Mouse (Mus musculus) kidney, embryonic 14.5 days (tissue): ENCODE measurements around the gene Mxi1. TPM values are rescaled to one million over a fixed set of nuclear protein-coding genes. Genes with fewer than 3 reads are reported as not detected.

Experiments used
- ATAC-seq: fragments of 200-750 bp; cut with Nextera tagmentation; 2 replicates; pipeline ENCODE4 v1.8.0; 2017; ENCODE audit warnings: moderate number of reproducible peaks, mild to moderate bottlenecking, moderate TSS enrichment, moderate library complexity; ENCODE audit not compliant: low FRiP score, low TSS enrichment
- H3K27ac ChIP-seq: fragments of 300-500 bp; sonication (generic); 2 replicates; pipeline ENCODE4 v1.5.1; 2014; ENCODE audit warnings: low read depth, mild to moderate bottlenecking, low read length, moderate library complexity, mixed read lengths
- H3K27me3 ChIP-seq: fragments of 300-500 bp; sonication (generic); 2 replicates; pipeline ENCODE4 v1.6.1; 2014; ENCODE audit warnings: mild to moderate bottlenecking, low read length; ENCODE audit not compliant: control insufficient read depth, insufficient read depth
- H3K36me3 ChIP-seq: fragments of 300-500 bp; sonication (generic); 2 replicates; pipeline ENCODE4 v1.6.1; 2014; ENCODE audit warnings: low read length, mixed read lengths; ENCODE audit not compliant: control insufficient read depth, insufficient read depth
- H3K4me1 ChIP-seq: fragments of 300-500 bp; sonication (generic); 2 replicates; pipeline ENCODE4 v1.6.1; 2014; ENCODE audit warnings: low read length, mixed read lengths; ENCODE audit not compliant: control insufficient read depth, insufficient read depth
- H3K4me2 ChIP-seq: fragments of 300-500 bp; sonication (generic); replicated peaks from 2 replicates; pipeline ENCODE4 v1.6.1; 2014; ENCODE audit warnings: low read depth, mild to moderate bottlenecking, low read length
- H3K4me3 ChIP-seq: fragments of 300-500 bp; sonication (generic); 2 replicates; pipeline ENCODE4 v1.5.1; 2014; ENCODE audit warnings: mild to moderate bottlenecking, low read length
- H3K9ac ChIP-seq: fragments of 300-500 bp; sonication (generic); 2 replicates; pipeline ENCODE4 v1.6.1; 2014; ENCODE audit warnings: low read depth, mild to moderate bottlenecking, low read length, moderate library complexity
- H3K9me3 ChIP-seq: fragments of 300-500 bp; sonication (generic); 2 replicates; pipeline ENCODE4 v1.6.1; 2016; ENCODE audit warnings: low read length; ENCODE audit not compliant: control insufficient read depth
- WGBS: fragments of 180-500 bp; shearing (Covaris S2); extraction: QIAGEN DNeasy Blood & Tissue Kit; methylation state at CpG from one replicate; pipeline ENCODE4 v1.1.7; 2014; 5-methylcytosine and 5-hydroxymethylcytosine counted together
- polyA plus RNA-seq: library from polyadenylated mRNA; unstranded; fragments of >200 nt; fragmentation: Nextera tagmentation; extraction: Ambion mirVana; gene quantifications from 2 replicates; pipeline ENCODE4 v1.2.1, GENCODE M21; 2014

Mxi1 gene
- polyA plus RNA-seq, 1 experiment from 2014 or later: 42.5 TPM

GRCm38 (mm10) chr19:53275204-53275603 is 35.1 kb upstream of the Mxi1 start:
- Histone ChIP-seq H3K4me1 (peaks cover 7% of the 10 kb centered on the region; the same call in 1 of the 2 replicates), H3K4me2 (no peak overlapping the region), H3K9me3 (no peaks in the 10 kb centered on the region), H3K9ac (no peak overlapping the region), H3K27ac (no peak overlapping the region), H3K36me3 (no peaks in the 10 kb centered on the region), H3K27me3 (no peaks in the 10 kb centered on the region), H3K4me3 (no peak overlapping the region)
- WGBS: 13% methylated on average over 3 of the region's 3 CpGs
- ATAC-seq: no peak; the same call in 1 of the 2 replicates

DNA sequence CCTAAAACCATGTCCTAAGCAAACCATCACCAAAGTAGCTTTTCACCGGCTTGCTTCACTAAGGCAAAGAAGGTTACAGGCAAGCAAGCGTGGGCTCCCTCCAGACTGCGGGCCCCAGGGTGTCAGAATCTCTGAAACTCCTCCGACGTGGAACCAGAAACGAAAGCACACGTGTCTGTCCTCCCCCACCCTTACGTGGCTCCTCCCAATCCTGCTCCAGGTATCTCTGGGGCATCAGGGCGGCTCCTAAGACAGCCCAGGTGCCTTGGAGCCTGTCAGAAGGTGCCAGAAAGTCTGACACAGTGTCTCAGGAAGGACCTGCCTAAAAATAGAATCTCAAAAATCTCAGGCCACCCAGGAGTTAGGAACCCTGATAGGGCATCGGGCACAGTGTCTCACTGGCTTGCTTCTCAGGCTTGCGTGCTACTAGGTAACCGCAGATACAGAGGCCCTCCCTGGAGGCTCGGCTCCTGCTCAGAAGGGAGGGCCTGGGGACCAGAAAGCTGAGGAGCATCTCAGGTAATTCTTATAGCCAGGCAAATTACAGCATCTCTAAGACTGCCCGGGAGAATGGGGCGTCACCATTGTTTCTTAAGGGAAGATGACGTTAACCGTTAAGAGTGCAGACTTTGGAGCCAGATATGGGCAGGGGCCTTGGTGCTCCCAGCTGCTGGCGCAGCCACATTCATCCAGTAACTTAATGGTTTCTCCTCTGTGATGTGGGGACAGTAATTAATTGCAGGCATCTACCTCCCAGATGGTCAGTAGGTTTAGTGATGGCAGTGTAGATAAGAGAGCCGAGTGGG is 33.2 kb upstream of the Mxi1 start:
- no peak for ATAC-seq
- Histone ChIP-seq H3K9me3 (no peaks in the 10 kb centered on the region), H3K27ac (no peak overlapping the region), H3K36me3 (no peaks in the 10 kb centered on the region), H3K4me3 (no peak overlapping the region), H3K4me1 (peaks cover 7% of the 10 kb centered on the region; the same call in 1 of the 2 replicates), H3K9ac (no peak overlapping the region), H3K4me2 (no peak overlapping the region), H3K27me3 (no peaks in the 10 kb centered on the region)
- 59% methylated on average over 19 of the region's 19 CpGs for WGBS

GRCm38 (mm10) chr19:53278491-53279415 is 31.6 kb upstream of the Mxi1 start:
- H3K27ac ChIP-seq: no peak overlapping the region
- no peaks in the 10 kb centered on the region for H3K27me3 ChIP-seq
- H3K9me3 ChIP-seq: no peaks in the 10 kb centered on the region
- no peak overlapping the region for H3K4me3 ChIP-seq
- H3K4me1 ChIP-seq: peaks cover 7% of the 10 kb centered on the region; the same call in 1 of the 2 replicates
- 64% methylated on average over 19 of the region's 19 CpGs for WGBS
- no peak overlapping the region for H3K9ac ChIP-seq
- H3K36me3 ChIP-seq: no peaks in the 10 kb centered on the region
- H3K4me2 ChIP-seq: no peak overlapping the region
- ATAC-seq: no peak

DNA sequence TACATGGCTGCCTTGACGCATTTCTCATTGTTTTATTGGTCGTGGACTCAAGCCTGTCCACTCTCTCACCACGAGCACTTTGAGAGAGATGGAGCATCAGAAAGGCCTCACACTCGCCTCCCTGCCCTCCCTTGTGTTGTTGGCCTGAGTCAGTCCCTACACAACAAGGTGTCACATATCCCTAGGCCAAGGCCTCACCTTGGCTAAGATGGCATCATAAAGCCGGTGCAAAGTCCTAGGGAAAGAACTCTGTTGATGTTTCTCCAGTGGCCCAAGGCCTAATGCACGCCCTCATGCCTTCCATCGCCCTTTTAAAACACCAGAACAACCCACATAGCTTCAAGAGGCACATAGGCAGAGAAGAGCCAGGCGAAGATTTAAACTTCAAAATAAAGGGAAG is 30.1 kb upstream of the Mxi1 start:
- Histone ChIP-seq H3K4me2 (no peak overlapping the region), H3K4me1 (peaks cover 8% of the 10 kb centered on the region), H3K9me3 (no peaks in the 10 kb centered on the region), H3K27ac (no peak overlapping the region), H3K9ac (no peak overlapping the region), H3K36me3 (no peaks in the 10 kb centered on the region), H3K27me3 (no peaks in the 10 kb centered on the region), H3K4me3 (no peak overlapping the region)
- no peak for ATAC-seq
- 82% methylated on average over 8 of the region's 8 CpGs for WGBS

- ATAC-seq: no peak
- H3K4me3 ChIP-seq: no peak overlapping the region
- H3K4me1 ChIP-seq: peaks cover 3% of the 10 kb centered on the region
- H3K9ac ChIP-seq: no peak overlapping the region
- no peak overlapping the region for H3K27ac ChIP-seq
- WGBS: 83% methylated on average over 10 of the region's 10 CpGs
- H3K4me2 ChIP-seq: no peak overlapping the region
- no peaks in the 10 kb centered on the region for H3K9me3 ChIP-seq
- H3K27me3 ChIP-seq: no peaks in the 10 kb centered on the region
- H3K36me3 ChIP-seq: no peaks in the 10 kb centered on the region
Measured at GRCm38 (mm10) chr19:53282571-53282970, 27.7 kb upstream of the Mxi1 start.

GRCm38 (mm10) chr19:53283742-53284141 is 26.6 kb upstream of the Mxi1 start:
- H3K36me3 ChIP-seq: no peaks in the 10 kb centered on the region
- H3K27ac ChIP-seq: no peak overlapping the region
- H3K9me3 ChIP-seq: no peaks in the 10 kb centered on the region
- no peaks in the 10 kb centered on the region for H3K27me3 ChIP-seq
- no peak overlapping the region for H3K9ac ChIP-seq
- H3K4me3 ChIP-seq: no peak overlapping the region
- H3K4me1 ChIP-seq: peaks cover 3% of the 10 kb centered on the region
- 84% methylated on average over 7 of the region's 7 CpGs for WGBS
- ATAC-seq: no peak
- no peak overlapping the region for H3K4me2 ChIP-seq

GRCm38 (mm10) chr19:53284268-53285208 is 25.8 kb upstream of the Mxi1 start:
- whole genome bisulfite sequencing: 34% methylated on average over 20 of the region's 20 CpGs
- Histone ChIP-seq H3K9me3 (no peaks in the 10 kb centered on the region), H3K4me2 (no peak overlapping the region), H3K4me1 (peaks cover 3% of the 10 kb centered on the region), H3K36me3 (no peaks in the 10 kb centered on the region), H3K4me3 (no peak overlapping the region), H3K9ac (no peak overlapping the region), H3K27me3 (no peaks in the 10 kb centered on the region), H3K27ac (no peak overlapping the region)
- ATAC-seq: peak; percentile 9; the same call in 1 of the 2 replicates
